Mouse (Mus musculus) megakaryocyte, embryonic 14.5 days (primary cell): ENCODE results near the gene H1foo. TPM values are rescaled to one million over a fixed set of nuclear protein-coding genes. Genes with fewer than 3 reads are reported as not detected.
A peak's percentile ranks its signal among the peaks of the same experiment; 100 is the strongest.

ENCODE experiments used
- H3K27me3 ChIP-seq: replicated peaks from 2 replicates; pipeline ENCODE3; 2012; ENCODE audit warnings: inconsistent platforms
- H3K36me3 ChIP-seq: replicated peaks from 2 replicates; pipeline ENCODE3; 2012; ENCODE audit warnings: low read length, inconsistent platforms, mixed read lengths
- H3K4me1 ChIP-seq: 2 replicates; pipeline ENCODE4 v1.6.1; 2012; ENCODE audit warnings: inconsistent platforms
- H3K4me3 ChIP-seq: replicated peaks from 2 replicates; pipeline ENCODE3; 2012; ENCODE audit warnings: moderate library complexity, mild to moderate bottlenecking, inconsistent platforms
- H3K9me3 ChIP-seq: 2 replicates; pipeline ENCODE4 v1.6.1; 2012; ENCODE audit warnings: inconsistent platforms
- FLI1 ChIP-seq: IDR thresholded peaks from 2 replicates; pipeline ENCODE4 v1.6.1; 2012; ENCODE audit warnings: low read length, inconsistent platforms, mixed read lengths
- GATA1 ChIP-seq: IDR thresholded peaks from 3 replicates; pipeline ENCODE4 v1.6.1; 2012; ENCODE audit warnings: mixed read lengths, low read length, inconsistent platforms, borderline replicate concordance
- polyA plus RNA-seq: library from polyadenylated mRNA; stranded (reverse); fragments of >175 nt; gene quantifications from 2 replicates; pipeline ENCODE4 v1.2.3, GENCODE M21; 2012; ENCODE audit warnings: low replicate concordance; ENCODE audit not compliant: insufficient read depth

The H1foo gene
- not detected in 2 replicates for polyA plus RNA-seq

- TF ChIP-seq FLI1: no peak
- TF ChIP-seq GATA1: no peak
- Histone ChIP-seq H3K27me3 (peaks cover 47% of the 10 kb centered on the region), H3K4me1 (peaks cover 80% of the 10 kb centered on the region), H3K9me3 (no peaks in the 10 kb centered on the region), H3K36me3 (no peaks in the 10 kb centered on the region), H3K4me3 (no peak within 1 kb of the TSS)
These were observed at the start of gene H1foo for GRCm38 (mm10) chr6:115944638-115945037. Gene H1foo, plus strand, starts transcription at chr6:115944938.

DNA sequence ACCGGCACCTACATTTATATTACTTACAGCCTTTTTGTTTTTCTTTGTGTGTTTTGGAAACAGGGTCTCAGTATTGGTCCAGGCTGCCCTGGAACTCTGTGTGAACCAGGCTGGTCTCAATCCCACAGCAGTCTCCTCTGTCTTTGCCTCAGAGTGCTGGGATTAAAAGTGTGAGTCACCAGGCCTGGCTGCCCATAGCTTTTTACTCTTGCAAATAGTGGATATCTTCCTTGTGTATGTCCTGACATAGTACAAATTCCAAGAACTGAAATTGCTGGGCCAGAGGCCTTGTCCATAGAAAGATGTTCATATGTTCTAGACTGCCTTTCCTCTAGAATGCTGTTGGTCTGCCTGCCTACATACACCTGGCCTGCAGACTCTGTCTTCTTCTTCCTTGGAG is 48.4 kb upstream of the H1foo start:
- peaks cover 76% of the 10 kb centered on the region for H3K4me1 ChIP-seq
- H3K27me3 ChIP-seq: peaks cover 20% of the 10 kb centered on the region
- peak overlapping the region; percentile 44 for H3K4me3 ChIP-seq
- no peaks in the 10 kb centered on the region for H3K9me3 ChIP-seq
- TF ChIP-seq GATA1: no peak
- no peak for TF ChIP-seq FLI1
- peaks cover 2% of the 10 kb centered on the region for H3K36me3 ChIP-seq

- peaks cover 2% of the 10 kb centered on the region for H3K36me3 ChIP-seq
- no peaks in the 10 kb centered on the region for H3K9me3 ChIP-seq
- TF ChIP-seq GATA1 (no peak), FLI1 (no peak)
- peak overlapping the region; percentile 68 for H3K4me3 ChIP-seq
- peaks cover 78% of the 10 kb centered on the region for H3K4me1 ChIP-seq
- peaks cover 17% of the 10 kb centered on the region for H3K27me3 ChIP-seq
These were observed 47.6 kb upstream of the H1foo start for GRCm38 (mm10) chr6:115897117-115897516.

- Histone ChIP-seq H3K27me3 (peaks cover 13% of the 10 kb centered on the region), H3K36me3 (no peaks in the 10 kb centered on the region), H3K4me1 (peaks cover 83% of the 10 kb centered on the region), H3K4me3 (peak overlapping the region; percentile 16), H3K9me3 (no peaks in the 10 kb centered on the region)
- TF ChIP-seq GATA1 (no peak), FLI1 (no peak)
These were observed 46.7 kb upstream of the H1foo start for GRCm38 (mm10) chr6:115897926-115898520.

DNA sequence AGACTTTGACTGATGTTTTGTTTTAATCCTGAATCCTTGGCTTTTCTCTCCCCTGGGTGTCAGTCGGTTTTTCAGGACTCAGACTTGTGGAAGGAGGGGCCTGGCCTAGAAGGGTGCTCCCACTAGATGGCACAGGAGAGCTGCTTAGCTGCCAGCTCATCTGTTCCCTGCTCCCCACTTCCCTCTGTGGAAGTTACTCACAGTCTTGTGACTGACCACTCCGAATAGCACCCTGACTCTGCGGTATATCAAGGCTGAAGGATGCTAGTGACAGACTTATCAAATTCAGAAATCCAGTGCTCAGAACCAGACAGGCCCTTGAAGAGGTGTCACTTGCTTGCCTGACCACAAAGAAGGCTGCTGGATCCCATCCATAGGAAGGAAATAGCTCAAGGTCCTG is 43.7 kb upstream of the H1foo start:
- Histone ChIP-seq H3K9me3 (no peaks in the 10 kb centered on the region), H3K27me3 (no peaks in the 10 kb centered on the region), H3K36me3 (no peaks in the 10 kb centered on the region), H3K4me3 (no peak overlapping the region), H3K4me1 (peaks cover 95% of the 10 kb centered on the region)
- TF ChIP-seq FLI1 (no peak), GATA1 (no peak)

- no peaks in the 10 kb centered on the region for H3K36me3 ChIP-seq
- no peaks in the 10 kb centered on the region for H3K9me3 ChIP-seq
- no peak for TF ChIP-seq FLI1
- no peak for TF ChIP-seq GATA1
- no peak overlapping the region for H3K4me3 ChIP-seq
- peaks cover 95% of the 10 kb centered on the region for H3K4me1 ChIP-seq
- H3K27me3 ChIP-seq: no peaks in the 10 kb centered on the region
These were observed 43.2 kb upstream of the H1foo start for GRCm38 (mm10) chr6:115901489-115901931.

DNA sequence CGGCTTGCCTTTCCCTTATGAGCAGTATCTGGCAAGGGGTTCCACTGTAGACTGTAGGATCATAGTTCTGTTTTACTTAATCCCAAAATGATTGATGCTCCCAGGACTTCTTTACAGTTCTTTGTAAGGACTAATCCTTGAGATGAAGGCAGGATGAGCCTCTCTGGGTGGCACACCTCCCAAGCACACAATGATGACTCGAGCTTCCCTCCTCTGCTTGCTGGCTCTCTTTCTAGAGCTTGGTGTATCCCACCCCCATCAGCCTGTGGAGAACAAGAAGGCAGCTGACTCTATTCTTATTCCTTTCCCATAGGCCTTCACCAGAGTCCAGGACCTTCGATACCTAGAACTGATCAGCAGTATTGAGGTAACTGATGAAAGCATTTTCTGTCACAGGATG is 42.2 kb upstream of the H1foo start:
- Histone ChIP-seq H3K4me3 (no peak overlapping the region), H3K27me3 (no peaks in the 10 kb centered on the region), H3K4me1 (peaks cover 95% of the 10 kb centered on the region), H3K36me3 (no peaks in the 10 kb centered on the region), H3K9me3 (no peaks in the 10 kb centered on the region)
- no peak for TF ChIP-seq FLI1
- TF ChIP-seq GATA1: no peak

DNA sequence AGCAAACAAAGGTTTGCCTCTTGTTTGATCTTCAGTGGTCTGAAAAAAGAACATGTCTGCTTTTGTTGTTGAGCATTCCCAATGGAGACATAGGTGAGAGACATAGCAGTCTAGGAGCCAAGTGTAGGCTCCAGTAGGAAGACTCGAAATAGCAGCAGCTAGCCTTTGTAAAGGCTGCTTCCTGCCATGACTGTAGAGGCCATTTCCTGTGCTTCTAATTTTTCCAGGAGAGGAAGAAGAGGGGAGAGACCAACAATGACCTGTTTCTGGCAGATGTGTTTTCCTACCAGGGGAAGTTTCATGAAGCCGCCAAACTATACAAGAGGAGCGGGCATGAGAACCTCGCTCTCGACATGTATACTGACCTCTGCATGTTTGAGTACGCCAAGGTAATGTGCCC is 39.2 kb upstream of the H1foo start:
- no peaks in the 10 kb centered on the region for H3K9me3 ChIP-seq
- no peaks in the 10 kb centered on the region for H3K36me3 ChIP-seq
- TF ChIP-seq FLI1 (no peak), GATA1 (no peak)
- H3K4me1 ChIP-seq: peaks cover 96% of the 10 kb centered on the region
- no peaks in the 10 kb centered on the region for H3K27me3 ChIP-seq
- H3K4me3 ChIP-seq: no peak overlapping the region

- Histone ChIP-seq H3K4me3 (peak overlapping the region; percentile 40), H3K9me3 (no peaks in the 10 kb centered on the region), H3K27me3 (no peaks in the 10 kb centered on the region), H3K36me3 (no peaks in the 10 kb centered on the region), H3K4me1 (peaks cover 96% of the 10 kb centered on the region)
- TF ChIP-seq GATA1 (no peak), FLI1 (no peak)
These were observed 38.3 kb upstream of the H1foo start for GRCm38 (mm10) chr6:115906455-115906854.

DNA sequence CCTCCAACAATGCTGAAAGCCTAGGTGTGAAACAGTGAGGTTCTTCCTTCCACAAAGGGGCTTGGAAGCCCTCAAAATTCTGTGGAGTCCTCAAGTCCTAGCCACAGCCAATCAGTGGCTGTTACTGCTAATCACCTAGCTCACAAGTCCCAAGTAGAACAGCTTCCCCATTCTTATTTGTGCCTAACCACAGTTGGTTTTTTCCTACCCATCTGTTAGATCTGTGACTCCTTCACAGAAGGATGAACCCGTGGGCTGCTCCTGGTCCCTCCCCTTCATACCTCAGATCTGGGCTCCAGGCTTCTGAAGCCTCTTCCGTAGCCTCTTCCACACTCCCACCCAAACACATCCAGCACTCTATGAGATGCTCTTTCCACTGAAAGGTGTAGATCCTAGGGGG is 37.9 kb upstream of the H1foo start:
- H3K4me3 ChIP-seq: no peak overlapping the region
- H3K36me3 ChIP-seq: no peaks in the 10 kb centered on the region
- no peak for TF ChIP-seq FLI1
- TF ChIP-seq GATA1: no peak
- no peaks in the 10 kb centered on the region for H3K27me3 ChIP-seq
- peaks cover 96% of the 10 kb centered on the region for H3K4me1 ChIP-seq
- H3K9me3 ChIP-seq: no peaks in the 10 kb centered on the region
